Mouse (Mus musculus): ENCODE measurements around the gene Zfp281. TPM values are rescaled to one million over a fixed set of nuclear protein-coding genes. Genes with fewer than 3 reads are reported as not detected.

The Zfp281 gene
- total and polyA plus RNA-seq, 3 experiments, result 17.2 to 48.9 (median 40.6) TPM

DNA sequence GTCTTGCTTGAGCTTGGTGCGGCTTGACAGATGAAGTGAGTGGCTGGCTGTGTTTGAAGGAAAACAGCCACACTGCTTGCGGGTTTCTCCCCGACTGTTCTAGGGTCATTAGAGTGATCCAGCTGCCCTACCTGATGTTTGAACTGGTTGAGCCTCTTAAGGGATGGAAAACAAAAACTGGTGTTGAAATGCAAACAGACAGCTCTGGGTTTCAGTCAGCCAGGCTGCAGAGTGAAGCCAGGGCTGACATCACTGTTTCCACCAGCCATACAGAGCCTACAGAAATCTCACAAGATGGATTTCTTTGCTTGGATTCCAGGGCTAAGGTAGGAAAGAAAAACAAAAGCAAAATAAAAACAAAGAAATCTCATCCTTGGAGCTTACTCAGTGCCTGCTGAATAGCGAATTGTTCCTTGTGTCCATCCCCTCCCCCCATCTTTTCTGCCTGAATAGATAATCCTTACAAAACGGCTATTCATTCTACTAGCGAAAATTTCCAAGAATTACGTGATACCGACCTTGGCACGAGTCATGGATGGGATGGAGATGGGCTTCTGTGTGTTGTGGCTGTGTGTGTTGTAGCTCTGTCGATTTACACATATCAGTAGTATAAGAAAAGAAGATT lies 37.4 kb downstream of the Zfp281 start:
- Histone ChIP-seq H3K36me3 (replicated peaks) (no peaks in the 10 kb centered on the region), H3K27me3 (ENCODE audit: insufficient read depth, low read length) (no peaks in the 10 kb centered on the region; the same call in 1 of the 2 replicates), H3K4me1 (ENCODE audit: insufficient read depth, low read depth, low read length) (0 out of 2 replicates have a peak, but pooled peaks cover 4% of the 10 kb centered on the region), H3K4me3 (ENCODE audit: low read depth, low read length) (no peak overlapping the region), H3K9me3 (replicated peaks) (no peaks in the 10 kb centered on the region)
- DNase-seq (ENCODE audit: low spot score) (no peak), ATAC-seq (ENCODE audit: extremely low read depth, insufficient number of reproducible peaks, low FRiP score, poor library complexity, severe bottlenecking) (no peak)
- TF ChIP-seq GATA1 (IDR thresholded peaks at IDR 0.05; ENCODE audit: borderline replicate concordance, low read length) (no peak), GATA2 (IDR thresholded peaks at IDR 0.05; ENCODE audit: borderline replicate concordance, low read depth, low read length) (no peak), POLR2AphosphoS5 (IDR thresholded peaks at IDR 0.05; ENCODE audit: insufficient replicate concordance, low read depth, low read length) (no peak), TAL1 (conservative IDR thresholded peaks at IDR 0.05; ENCODE audit: low read depth, low read length) (no peak), CTCF (IDR thresholded peaks at IDR 0.05; ENCODE audit: low read depth, low read length) (no peak)

DNA sequence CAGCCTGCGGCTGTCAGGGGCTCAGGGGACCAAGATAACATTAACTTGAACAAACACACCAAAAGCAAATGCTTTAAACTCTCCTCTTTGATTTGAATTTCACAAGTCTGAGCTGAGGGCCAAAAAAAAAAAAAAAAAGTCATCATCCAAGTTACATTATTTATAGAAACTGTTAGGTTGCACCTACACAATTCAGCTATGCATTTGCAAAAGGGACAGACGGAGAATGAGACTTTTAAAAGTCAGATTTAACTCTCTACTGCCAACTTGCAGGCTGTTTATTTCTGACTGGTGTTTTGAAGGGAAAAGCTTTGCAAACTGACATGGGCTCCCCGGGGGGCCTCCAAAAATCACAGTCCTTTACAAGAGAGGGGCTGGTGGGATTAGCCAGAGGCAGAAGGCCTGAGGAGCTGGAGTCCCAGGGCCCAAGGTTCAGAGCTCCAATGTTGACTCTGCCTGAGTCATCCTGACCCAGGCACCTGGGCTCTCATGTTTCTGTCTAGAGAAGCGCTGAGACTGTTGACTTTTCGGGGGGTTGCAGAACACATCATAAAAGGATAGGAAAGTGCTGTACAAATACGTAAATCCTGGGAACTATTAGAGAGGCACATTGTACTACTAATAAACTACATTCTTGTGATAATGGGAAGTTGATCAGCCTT lies 40.4 kb downstream of the Zfp281 start:
- DNase-seq (ENCODE audit: low spot score) (no peak), ATAC-seq (ENCODE audit: extremely low read depth, insufficient number of reproducible peaks, low FRiP score, poor library complexity, severe bottlenecking) (no peak)
- Histone ChIP-seq H3K36me3 (replicated peaks) (no peaks in the 10 kb centered on the region), H3K4me3 (ENCODE audit: low read depth, low read length) (no peak overlapping the region), H3K4me1 (ENCODE audit: insufficient read depth, low read depth, low read length) (0 out of 2 replicates have a peak, but pooled peaks cover 4% of the 10 kb centered on the region), H3K9me3 (replicated peaks) (no peaks in the 10 kb centered on the region), H3K27me3 (ENCODE audit: insufficient read depth, low read length) (no peaks in the 10 kb centered on the region; the same call in 1 of the 2 replicates)
- TF ChIP-seq POLR2AphosphoS5 (IDR thresholded peaks at IDR 0.05; ENCODE audit: insufficient replicate concordance, low read depth, low read length) (no peak), GATA2 (IDR thresholded peaks at IDR 0.05; ENCODE audit: borderline replicate concordance, low read depth, low read length) (no peak), GATA1 (IDR thresholded peaks at IDR 0.05; ENCODE audit: borderline replicate concordance, low read length) (no peak), CTCF (IDR thresholded peaks at IDR 0.05; ENCODE audit: low read depth, low read length) (no peak), TAL1 (conservative IDR thresholded peaks at IDR 0.05; ENCODE audit: low read depth, low read length) (no peak)

DNA sequence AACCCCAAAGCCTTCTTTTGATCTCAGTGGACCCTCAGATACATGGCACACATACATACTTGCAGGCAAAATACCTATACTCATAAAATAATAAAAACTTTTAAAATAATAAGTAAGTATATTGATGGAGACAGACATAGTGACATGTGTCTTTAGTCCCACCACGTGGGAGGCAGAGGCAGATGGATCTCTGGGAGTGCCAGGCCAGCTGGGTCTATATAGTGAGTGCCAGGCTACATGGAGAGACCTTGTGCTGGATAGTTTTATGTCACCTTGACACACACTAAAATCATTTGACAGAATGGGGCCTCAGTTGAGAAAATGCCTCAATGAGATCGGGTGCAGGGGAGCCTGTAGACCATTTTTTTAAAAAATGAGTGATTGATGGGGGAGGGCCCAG lies 41.8 kb downstream of the Zfp281 start:
- DNase-seq (ENCODE audit: low spot score), result no peak
- H3K4me1 ChIP-seq (ENCODE audit: insufficient read depth, low read depth, low read length), result 0 out of 2 replicates have a peak, but pooled peaks cover 4% of the 10 kb centered on the region
- peaks cover 3% of the 10 kb centered on the region; the same call in 1 of the 2 replicates for H3K27me3 ChIP-seq (ENCODE audit: insufficient read depth, low read length)
- no peak for ATAC-seq (ENCODE audit: extremely low read depth, insufficient number of reproducible peaks, low FRiP score, poor library complexity, severe bottlenecking)
- H3K4me3 ChIP-seq (ENCODE audit: low read depth, low read length), result no peak overlapping the region
- no peaks in the 10 kb centered on the region for H3K9me3 ChIP-seq (replicated peaks)
- H3K36me3 ChIP-seq (replicated peaks), result no peaks in the 10 kb centered on the region
- TF ChIP-seq CTCF (IDR thresholded peaks at IDR 0.05; ENCODE audit: low read depth, low read length) (no peak), GATA2 (IDR thresholded peaks at IDR 0.05; ENCODE audit: borderline replicate concordance, low read depth, low read length) (no peak), TAL1 (conservative IDR thresholded peaks at IDR 0.05; ENCODE audit: low read depth, low read length) (no peak), GATA1 (IDR thresholded peaks at IDR 0.05; ENCODE audit: borderline replicate concordance, low read length) (no peak), POLR2AphosphoS5 (IDR thresholded peaks at IDR 0.05; ENCODE audit: insufficient replicate concordance, low read depth, low read length) (no peak)

DNA sequence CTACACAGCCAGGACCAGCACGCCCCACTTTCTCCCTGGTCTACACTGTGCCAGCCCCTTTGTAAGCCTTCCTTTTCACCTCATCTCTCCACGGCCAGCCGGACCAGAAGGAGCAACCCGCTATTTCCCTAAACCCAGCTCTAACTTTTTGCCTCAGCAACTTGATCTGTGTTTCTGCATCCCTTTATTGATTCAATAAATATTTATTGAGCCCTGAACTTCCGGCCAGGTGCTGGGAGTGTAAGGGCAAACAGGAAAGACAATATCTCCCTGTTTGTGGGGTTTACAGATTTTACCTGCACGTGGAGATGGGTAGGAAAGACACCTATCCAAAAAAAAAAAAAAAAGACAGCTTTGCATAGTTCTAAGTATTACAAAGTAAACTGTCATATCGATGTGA lies 45.2 kb downstream of the Zfp281 start:
- ATAC-seq (ENCODE audit: extremely low read depth, insufficient number of reproducible peaks, low FRiP score, poor library complexity, severe bottlenecking), result no peak
- Histone ChIP-seq H3K27me3 (ENCODE audit: insufficient read depth, low read length) (peaks cover 3% of the 10 kb centered on the region; the same call in 1 of the 2 replicates), H3K4me3 (ENCODE audit: low read depth, low read length) (no peak overlapping the region), H3K4me1 (ENCODE audit: insufficient read depth, low read depth, low read length) (no peaks in the 10 kb centered on the region), H3K9me3 (replicated peaks) (no peaks in the 10 kb centered on the region), H3K36me3 (replicated peaks) (no peaks in the 10 kb centered on the region)
- no peak for DNase-seq (ENCODE audit: low spot score)
- no peak for TF ChIP-seq TAL1 (conservative IDR thresholded peaks at IDR 0.05; ENCODE audit: low read depth, low read length)
- TF ChIP-seq GATA2 (IDR thresholded peaks at IDR 0.05; ENCODE audit: borderline replicate concordance, low read depth, low read length), result no peak
- no peak for TF ChIP-seq CTCF (IDR thresholded peaks at IDR 0.05; ENCODE audit: low read depth, low read length)
- TF ChIP-seq POLR2AphosphoS5 (IDR thresholded peaks at IDR 0.05; ENCODE audit: insufficient replicate concordance, low read depth, low read length), result no peak
- no peak for TF ChIP-seq GATA1 (IDR thresholded peaks at IDR 0.05; ENCODE audit: borderline replicate concordance, low read length)

DNA sequence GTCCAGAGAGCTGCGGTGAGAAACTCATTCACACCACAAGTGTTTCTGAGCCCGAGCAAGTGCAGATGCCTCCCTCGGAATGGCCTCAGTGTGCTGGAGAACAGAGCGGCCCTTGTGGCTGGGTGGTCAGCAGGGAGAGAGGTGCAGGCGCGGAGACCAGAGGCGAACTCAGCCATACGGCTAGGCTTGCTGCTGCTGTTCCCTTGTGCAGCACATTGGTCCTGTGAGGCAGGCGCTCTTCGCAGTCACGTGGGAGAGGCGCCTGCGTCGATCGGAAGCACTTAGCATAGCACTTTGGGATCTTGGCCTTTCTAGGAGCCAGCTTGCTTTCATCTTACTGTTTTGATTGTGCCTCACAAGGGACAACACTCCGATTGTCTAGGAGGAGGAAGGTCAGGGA lies 45.7 kb downstream of the Zfp281 start:
- DNase-seq (ENCODE audit: low spot score) (no peak), ATAC-seq (ENCODE audit: extremely low read depth, insufficient number of reproducible peaks, low FRiP score, poor library complexity, severe bottlenecking) (no peak)
- H3K36me3 ChIP-seq (replicated peaks), result no peaks in the 10 kb centered on the region
- TF ChIP-seq POLR2AphosphoS5 (IDR thresholded peaks at IDR 0.05; ENCODE audit: insufficient replicate concordance, low read depth, low read length), result no peak
- no peak for TF ChIP-seq TAL1 (conservative IDR thresholded peaks at IDR 0.05; ENCODE audit: low read depth, low read length)
- no peak for TF ChIP-seq GATA2 (IDR thresholded peaks at IDR 0.05; ENCODE audit: borderline replicate concordance, low read depth, low read length)
- no peak for TF ChIP-seq GATA1 (IDR thresholded peaks at IDR 0.05; ENCODE audit: borderline replicate concordance, low read length)
- no peak for TF ChIP-seq CTCF (IDR thresholded peaks at IDR 0.05; ENCODE audit: low read depth, low read length)
- peaks cover 3% of the 10 kb centered on the region; the same call in 1 of the 2 replicates for H3K27me3 ChIP-seq (ENCODE audit: insufficient read depth, low read length)
- H3K9me3 ChIP-seq (replicated peaks), result no peaks in the 10 kb centered on the region
- H3K4me3 ChIP-seq (ENCODE audit: low read depth, low read length), result no peak overlapping the region
- H3K4me1 ChIP-seq (ENCODE audit: insufficient read depth, low read depth, low read length), result no peaks in the 10 kb centered on the region

DNA sequence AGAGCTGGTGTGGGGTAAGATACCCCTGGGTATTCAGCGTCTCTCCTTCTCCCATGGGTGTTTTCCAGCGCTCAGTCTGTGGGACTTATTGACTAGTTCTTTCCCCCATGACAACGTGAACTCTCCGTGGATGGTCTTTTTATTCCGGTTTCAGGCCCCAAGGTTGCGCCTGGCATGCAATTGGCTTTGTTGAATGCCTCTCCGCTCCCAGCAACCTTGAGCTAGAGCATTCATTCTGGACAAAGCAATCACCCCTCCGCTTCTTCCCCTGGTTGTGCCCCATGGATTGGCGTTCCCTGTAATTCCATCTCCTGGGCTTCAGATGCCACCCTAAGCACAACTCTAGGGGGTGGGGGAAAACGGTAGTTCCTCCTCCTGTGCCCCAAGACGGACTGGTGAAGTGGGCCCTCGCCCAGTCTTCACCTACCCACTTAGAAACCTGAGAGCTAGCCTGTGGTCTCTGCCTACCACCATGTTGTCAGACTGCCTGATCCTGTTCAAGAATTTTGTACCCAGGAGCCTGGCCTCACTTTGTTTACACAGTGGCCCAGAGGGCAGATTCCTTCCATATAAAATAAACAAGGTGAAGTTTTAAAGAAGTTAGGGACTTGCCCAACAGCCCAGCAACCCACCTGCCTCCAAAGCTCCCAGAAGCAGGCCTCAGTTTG lies 47.2 kb downstream of the Zfp281 start:
- H3K4me3 ChIP-seq (ENCODE audit: low read depth, low read length), result no peak overlapping the region
- ATAC-seq (ENCODE audit: extremely low read depth, insufficient number of reproducible peaks, low FRiP score, poor library complexity, severe bottlenecking) (no peak), DNase-seq (ENCODE audit: low spot score) (no peak)
- H3K4me1 ChIP-seq (ENCODE audit: insufficient read depth, low read depth, low read length), result no peaks in the 10 kb centered on the region
- TF ChIP-seq POLR2AphosphoS5 (IDR thresholded peaks at IDR 0.05; ENCODE audit: insufficient replicate concordance, low read depth, low read length) (no peak), CTCF (IDR thresholded peaks at IDR 0.05; ENCODE audit: low read depth, low read length) (no peak), GATA2 (IDR thresholded peaks at IDR 0.05; ENCODE audit: borderline replicate concordance, low read depth, low read length) (no peak), GATA1 (IDR thresholded peaks at IDR 0.05; ENCODE audit: borderline replicate concordance, low read length) (no peak), TAL1 (conservative IDR thresholded peaks at IDR 0.05; ENCODE audit: low read depth, low read length) (no peak)
- peaks cover 3% of the 10 kb centered on the region; the same call in 1 of the 2 replicates for H3K27me3 ChIP-seq (ENCODE audit: insufficient read depth, low read length)
- H3K36me3 ChIP-seq (replicated peaks), result no peaks in the 10 kb centered on the region
- H3K9me3 ChIP-seq (replicated peaks), result no peaks in the 10 kb centered on the region

Measured in G1E (cell line).